In the genomic region with DNA sequence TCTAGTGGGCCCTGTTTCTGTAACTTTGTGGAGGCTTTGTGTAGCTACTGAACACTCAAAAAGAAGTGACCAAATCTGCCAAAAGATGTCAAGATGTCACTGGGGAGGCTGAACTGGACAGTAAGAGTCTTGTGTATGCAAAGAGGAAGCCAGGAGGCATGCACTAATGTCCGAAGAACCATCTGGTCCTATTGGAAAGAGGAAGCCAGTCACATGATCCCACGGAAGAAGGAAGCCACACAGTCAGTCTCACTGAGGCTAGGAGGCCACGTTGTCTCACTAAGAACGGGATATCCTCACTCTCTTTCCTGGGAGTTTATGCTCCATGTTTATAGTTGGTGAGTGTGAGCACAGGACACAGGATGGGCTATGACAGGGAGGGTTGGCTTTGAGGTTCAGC, we compare ENCODE assay signal across 12 mouse cellular contexts.
"Had no signal": no experiment of that assay in that cellular context is flagged by ENCODE, and none has a peak within 500 bp of the region (broad histone marks: within the 10 kb centered on the region; RNA-seq: fewer than 3 reads in every experiment).

No protein-coding gene starts in this region.

- ATAC-seq: liver, embryonic 12.5 days had no signal

- DNase-seq: kidney, adult 2 months; kidney, postnatal 25 days; layer of hippocampus, adult 9-11 months; liver; lung, adult 18-20 months; lung, postnatal 14 days; midbrain, embryonic 14.5 days; right cerebral cortex, adult 18-20 months; right cerebral cortex, postnatal 14 days; right cerebral cortex, postnatal 4 days; thymus, postnatal 25 days had no signal
